Mouse (Mus musculus) spleen, postnatal 36 days (tissue): ENCODE measurements around the gene Ptprg.

Experiments used
- DNase-seq, 2 experiments: peaks; one replicate each; pipeline ENCODE4 v3.0.0; 2022; ENCODE audit warnings: low spot score in 2 of 2, mixed read lengths in 1 of 2

Gene Ptprg

DNA sequence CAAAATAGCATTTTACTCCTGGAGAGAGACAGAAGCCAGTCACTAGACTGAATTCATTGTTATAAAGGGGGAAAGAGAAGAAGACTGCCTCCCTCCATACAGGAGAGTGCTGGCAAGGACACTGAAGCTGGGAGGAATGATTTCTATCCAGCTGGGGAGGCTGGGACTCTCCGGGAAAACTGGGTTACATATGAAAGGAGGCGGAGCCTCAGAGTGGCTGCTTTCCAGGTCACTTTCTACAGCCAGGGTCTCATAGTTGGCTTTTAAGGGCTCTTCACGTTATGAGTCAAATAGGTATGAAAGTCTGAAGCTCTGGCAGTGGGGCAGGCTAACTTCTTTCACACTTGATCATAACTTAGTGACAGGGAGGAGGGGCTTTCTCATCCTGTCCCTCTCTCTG, 129.1 kb downstream of the Ptprg start:
- no peak for DNase-seq

GRCm38 (mm10) chr14:11683386-11684081, 130.2 kb downstream of the Ptprg start:
- no peak for DNase-seq

DNA sequence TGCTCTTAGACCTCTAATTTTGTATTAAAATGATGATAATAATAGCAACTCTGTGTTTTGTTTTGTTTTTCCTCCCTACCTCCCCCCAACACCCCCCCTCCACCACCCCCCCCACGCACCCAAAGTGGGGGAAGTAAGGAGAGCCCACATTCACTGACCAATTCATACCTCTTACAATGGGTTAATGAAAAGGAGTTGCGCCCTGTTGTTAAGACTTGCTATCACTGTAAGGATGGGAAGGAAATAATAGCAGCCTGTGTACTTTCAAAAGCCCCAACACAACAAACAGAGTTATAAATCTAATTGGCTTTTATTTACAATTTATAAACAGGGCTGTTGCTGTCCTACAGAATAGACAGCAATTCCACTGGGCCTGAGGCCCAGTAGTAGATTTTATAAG, 130.8 kb downstream of the Ptprg start:
- DNase-seq: no peak

DNA sequence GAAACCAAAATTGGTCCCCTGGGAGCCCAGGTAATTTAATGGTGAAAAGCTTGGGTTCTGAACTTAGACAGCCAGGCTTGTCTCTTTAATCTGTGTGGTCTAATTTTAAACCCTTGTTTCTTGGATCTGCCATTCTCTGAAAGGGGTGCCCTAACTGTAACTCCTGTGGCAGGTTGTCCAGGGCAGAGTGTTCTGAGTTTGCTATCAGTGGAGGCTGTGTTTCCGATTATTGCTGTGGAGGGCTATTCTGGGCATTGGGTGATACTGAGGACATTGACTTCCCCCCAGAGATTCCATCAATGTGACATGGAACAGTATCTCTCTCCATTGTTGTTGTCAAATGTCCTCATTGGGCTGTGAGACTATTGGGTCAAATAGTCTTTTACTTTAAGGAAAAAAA, 134.2 kb downstream of the Ptprg start:
- DNase-seq: no peak

DNA sequence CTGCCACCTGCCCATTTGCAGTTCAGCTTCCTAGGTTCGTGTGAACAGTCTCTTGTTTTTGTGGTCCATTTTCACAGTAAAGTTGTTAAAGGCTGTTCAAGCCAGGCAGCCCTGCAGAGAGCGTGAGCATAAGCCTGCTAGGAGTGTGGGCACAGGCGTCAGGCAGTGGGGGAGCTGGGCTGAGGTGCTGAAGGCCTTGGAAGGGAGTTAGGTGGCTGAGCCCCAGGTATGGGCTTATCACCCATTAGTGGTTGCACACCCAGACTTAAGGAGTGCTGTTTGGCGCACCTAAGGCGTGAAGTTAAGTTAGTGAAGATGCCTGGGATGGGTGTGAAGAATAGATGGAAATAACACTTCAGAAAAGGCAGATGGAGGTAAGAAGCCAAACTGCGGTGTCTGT, 134.8 kb downstream of the Ptprg start:
- no peak for DNase-seq

- no peak for DNase-seq
Measured at GRCm38 (mm10) chr14:11690066-11690465, 136.7 kb downstream of the Ptprg start.

DNA sequence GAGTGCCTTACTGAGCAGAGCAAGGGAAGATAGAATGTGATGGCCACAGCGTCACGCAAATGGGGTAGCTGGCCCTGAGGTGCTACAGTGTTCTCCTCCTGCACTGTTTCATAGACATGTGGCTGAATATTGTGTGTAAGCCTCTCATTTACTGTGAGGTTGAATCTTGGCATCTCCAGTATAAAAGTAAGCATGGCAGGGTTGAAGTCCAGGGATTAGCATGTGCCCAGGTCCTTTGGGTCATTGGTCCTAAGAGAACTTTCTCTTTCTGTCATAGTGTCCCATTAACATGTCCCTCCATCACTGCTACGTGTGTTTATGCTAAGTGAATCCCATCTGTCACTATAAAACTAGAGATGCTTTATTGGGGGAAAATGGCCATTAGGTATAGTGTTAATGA, 138.2 kb downstream of the Ptprg start:
- no peak for DNase-seq

DNA sequence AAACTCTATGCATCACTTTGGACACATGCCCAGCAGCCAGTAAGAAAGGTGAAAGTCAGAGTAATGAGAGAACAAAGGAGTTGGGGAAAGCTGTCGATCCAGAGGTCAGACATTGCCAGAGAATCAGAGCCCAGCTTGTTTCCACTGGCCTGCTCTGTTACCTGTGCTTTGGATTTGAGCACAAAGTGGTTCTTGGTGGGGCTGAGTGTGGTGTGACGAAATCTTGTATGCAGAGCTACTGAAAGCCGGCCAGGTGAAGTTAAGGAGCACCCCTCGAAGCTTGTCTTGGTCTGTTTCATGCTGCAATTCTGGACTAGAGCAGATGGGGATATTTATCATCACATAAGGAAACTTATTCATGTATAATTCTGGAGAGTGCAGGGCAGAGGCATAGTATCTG, 145.5 kb downstream of the Ptprg start:
- no peak for DNase-seq

- no peak for DNase-seq
Measured at GRCm38 (mm10) chr14:11699654-11700053, 146.3 kb downstream of the Ptprg start.

DNA sequence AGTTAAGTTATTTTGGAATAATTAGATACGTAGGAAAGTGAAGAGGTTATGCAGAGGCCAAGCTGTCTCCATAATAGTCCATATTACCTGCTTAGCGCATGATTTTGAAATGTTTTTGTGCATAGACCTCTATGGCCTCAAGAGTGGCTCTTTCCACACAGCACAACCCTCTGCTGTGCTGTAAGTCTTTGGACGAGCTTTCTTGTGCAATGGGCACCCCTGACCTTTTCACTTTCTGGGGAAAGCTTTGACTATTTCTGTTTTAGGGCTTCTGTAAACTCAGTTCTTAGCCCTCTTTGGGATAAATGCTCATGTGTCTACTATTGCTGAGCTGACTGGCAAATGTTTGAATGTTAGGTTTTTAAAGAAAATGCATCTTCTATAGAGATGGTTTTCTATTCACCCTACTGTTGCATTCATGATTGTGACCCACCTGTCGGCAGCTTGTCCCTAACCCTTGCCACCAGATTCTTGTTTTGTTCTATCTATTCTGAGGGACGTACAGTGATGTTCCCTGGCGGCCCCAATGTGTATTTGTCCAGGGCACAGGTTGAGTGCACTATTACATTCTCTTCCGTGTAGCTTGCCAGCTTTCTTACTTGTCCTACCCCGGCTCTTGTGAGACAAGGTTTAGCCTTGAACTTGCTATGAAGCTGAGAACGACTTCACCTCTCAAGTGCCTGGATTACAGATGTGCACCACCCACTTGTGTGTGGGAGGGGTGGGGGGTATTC, 148.4 kb downstream of the Ptprg start:
- no peak for DNase-seq

DNA sequence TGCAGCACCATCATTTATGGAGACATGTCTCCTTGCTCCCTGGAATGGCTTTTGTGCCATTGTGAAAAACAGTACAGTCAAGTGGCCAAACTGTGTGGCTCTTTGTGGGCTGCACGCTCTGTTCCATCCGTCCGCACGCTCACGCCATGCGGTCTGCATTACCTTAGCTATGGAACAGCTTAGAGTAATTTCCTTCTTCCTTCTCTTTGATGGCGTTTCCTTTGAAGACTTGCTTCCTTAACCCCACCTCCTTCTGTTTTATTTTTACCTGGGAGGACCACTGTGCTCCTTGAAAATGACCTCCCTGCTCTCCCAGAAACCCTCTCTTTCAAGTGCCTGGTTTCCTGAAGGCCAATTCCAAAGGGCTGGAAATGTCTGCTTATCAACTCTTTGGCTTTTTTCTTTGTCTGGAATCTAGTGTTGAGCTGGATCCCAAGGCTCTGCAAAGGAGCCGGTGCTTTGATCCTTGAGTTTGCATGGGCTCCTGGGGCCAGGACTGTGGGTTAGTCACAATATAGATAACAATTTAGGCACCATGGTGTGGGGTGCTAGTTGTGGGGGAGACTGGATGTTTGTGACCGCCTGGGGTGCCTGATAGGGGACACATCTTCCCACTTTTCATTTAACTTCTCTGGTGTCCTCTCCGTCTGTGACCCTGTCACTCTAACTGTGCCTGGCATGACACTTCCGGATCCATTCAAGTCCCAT, 149.6 kb downstream of the Ptprg start:
- DNase-seq: no peak

DNA sequence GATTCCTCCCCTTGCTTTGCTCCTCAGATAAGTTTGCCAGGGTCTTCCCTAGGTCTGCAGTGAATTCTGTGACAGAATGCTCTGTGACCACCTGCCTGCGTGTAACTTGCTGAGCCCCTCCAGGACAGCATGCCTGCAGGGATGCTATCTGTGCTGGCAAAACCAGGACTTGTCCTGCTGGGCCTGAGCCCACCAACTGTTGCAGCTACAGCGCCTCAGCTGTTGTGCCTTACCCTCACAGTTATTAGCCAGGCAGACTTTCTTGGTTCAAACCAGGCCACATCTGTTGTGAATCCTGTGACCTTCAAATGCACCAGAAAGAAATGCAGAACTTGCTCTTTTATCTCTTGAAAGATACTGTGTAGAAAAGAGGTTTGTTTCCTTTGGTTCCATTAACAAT, 151.5 kb downstream of the Ptprg start:
- DNase-seq: no peak

GRCm38 (mm10) chr14:11709352-11709751, 156.0 kb downstream of the Ptprg start:
- DNase-seq: no peak

GRCm38 (mm10) chr14:11709798-11710197, 156.5 kb downstream of the Ptprg start:
- no peak for DNase-seq

DNA sequence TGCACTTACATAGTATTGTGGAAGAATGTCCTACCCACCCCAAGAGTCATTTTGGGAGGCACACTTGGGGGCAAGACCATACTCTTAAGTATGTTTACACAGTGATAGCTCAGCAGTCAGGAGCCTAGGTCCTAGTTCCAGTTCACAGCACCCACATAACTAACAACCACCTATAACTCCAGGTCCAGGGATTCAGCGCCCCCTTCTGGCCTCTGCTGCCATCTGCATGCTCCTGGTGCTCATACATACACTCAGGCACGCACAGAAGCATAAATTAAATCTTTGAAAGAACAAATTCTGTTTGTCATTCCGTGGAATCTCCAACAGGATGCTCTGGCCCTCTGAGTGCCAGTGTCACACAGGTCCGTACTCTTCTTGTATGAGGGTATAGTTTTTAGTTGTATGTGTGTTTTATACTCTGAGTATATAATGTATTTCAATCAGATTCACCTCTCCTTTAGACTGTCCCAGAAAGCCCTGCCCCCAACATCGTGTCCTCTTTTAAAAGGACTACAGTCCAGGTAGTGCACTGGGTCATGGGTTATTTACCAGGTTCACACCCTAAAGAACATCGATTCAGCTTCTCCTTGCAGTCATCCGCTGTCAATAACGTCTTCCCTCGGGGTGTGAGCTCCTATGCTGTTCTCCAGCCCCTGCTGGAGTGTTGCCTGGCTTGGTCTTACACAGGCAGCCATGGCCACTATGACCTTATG, 157.2 kb downstream of the Ptprg start:
- no peak for DNase-seq

GRCm38 (mm10) chr14:11712146-11712545, 158.8 kb downstream of the Ptprg start:
- DNase-seq: no peak

- DNase-seq: no peak
Measured at GRCm38 (mm10) chr14:11716230-11716629, 162.9 kb downstream of the Ptprg start.

- no peak for DNase-seq
Measured at GRCm38 (mm10) chr14:11718201-11718600, 164.9 kb downstream of the Ptprg start.

DNA sequence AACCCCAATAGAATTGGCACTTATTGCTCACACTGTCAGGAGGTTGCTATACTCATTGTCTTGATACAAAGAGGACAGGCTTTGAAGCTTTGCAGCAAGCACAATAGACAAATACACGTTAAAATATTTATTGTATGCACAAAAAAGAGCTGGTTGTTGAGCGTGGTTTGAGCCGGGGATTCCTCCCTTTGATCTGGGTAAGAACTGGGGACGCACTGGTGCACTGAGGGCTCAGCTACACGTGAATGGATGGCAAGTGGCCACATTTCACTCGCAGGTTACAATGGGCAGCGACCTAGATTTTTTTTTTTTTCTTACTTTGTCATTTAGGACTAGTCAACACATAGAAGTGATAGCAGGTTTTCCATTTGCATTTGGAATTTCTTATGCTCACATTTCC, 165.9 kb downstream of the Ptprg start:
- no peak for DNase-seq

DNA sequence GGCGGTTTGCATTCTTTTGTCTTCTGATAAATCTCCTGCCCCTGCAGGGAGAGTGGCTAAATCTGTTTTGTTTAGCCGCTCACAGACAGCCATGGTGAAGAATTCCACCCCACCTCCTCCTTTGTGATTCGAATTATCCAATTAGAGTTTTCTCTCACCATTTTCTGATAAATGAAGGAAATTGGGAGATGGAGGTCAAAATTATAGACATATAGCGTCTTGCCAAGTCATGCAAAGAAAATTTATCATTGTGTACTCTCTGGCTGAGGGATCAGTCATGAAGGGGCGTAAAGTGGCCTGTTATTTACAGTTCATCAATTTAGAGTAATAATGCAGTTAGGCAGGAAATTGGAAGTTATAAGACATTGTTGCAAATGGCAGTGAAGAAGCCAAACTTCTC, 168.8 kb downstream of the Ptprg start:
- DNase-seq: no peak

- no peak for DNase-seq
Measured at GRCm38 (mm10) chr14:11723876-11724275, 170.5 kb downstream of the Ptprg start.

- no peak for DNase-seq
Measured at GRCm38 (mm10) chr14:11731223-11731920, 178.0 kb downstream of the Ptprg start.
